Mouse (Mus musculus): ENCODE data around the gene Ppt2. TPM values are rescaled to one million over a fixed set of nuclear protein-coding genes. Genes with fewer than 3 reads are reported as not detected.

The Ppt2 gene
- polyA plus RNA-seq, 1 experiment from 2014 or later: 31.7 TPM

DNA sequence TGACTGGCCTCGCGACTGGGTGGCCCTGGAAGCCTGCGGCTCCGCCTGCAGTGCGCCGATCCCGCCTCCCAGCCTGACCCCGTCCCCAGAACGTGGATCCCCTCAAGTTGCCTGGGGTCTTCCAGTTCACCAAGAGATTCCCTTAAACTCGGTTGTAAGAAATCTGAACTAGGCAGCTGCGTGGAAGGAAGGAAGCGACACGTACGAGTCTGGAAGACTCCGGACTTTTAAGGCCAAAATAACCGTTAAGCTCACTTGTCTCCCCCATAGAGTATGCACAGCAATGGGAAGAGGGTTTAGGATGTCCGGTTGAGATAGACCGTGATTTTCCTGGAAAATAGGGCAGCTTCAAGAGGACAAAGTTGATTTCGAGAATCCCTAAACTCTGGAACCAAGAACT is 40.5 kb downstream of the Ppt2 start:
- H3K4me1 ChIP-seq (ENCODE audit: control insufficient read depth, insufficient read depth, low read length): peaks cover 41% of the 10 kb centered on the region
- peak overlapping the region; percentile 93 for H3K27ac ChIP-seq (ENCODE audit: low read depth, low read length)
- H3K36me3 ChIP-seq (ENCODE audit: control insufficient read depth, insufficient read depth, low read length): no peaks in the 10 kb centered on the region
- H3K4me2 ChIP-seq: peak overlapping the region; percentile 99
- H3K4me3 ChIP-seq (ENCODE audit: low read depth, low read length): peak overlapping the region; percentile 60
- no peaks in the 10 kb centered on the region for H3K9me3 ChIP-seq (replicated peaks; ENCODE audit: control insufficient read depth, low read length)
- H3K27me3 ChIP-seq (ENCODE audit: control insufficient read depth, insufficient read depth, low read length): no peaks in the 10 kb centered on the region
- peak overlapping the region; percentile 96 for H3K9ac ChIP-seq (ENCODE audit: low read depth, low read length)
- WGBS (ENCODE audit: insufficient replicate concordance): 2% methylated on average over 19 of the region's 19 CpGs
- ATAC-seq (replicated peaks; ENCODE audit: insufficient number of reproducible peaks, low FRiP score, low TSS enrichment): no peak

DNA sequence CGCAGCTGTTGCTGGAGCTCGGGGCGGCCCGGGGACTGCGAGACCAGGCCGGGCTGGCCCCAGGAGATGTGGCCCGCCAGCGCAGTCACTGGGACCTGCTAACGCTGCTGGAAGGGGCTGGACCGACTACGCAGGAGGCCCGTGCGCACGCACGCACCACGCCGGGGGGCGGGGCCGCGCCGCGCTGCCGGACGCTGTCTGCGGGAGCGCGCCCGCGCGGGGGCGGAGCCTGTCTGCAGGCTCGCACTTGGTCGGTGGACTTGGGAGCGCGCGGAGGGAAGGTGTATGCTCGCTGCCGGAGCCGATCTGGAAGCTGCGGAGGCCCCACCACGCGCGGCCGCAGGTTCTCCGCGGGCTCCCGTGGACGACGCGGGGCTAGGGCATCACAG is 40.9 kb downstream of the Ppt2 start:
- peak overlapping the region; percentile 93 for H3K27ac ChIP-seq (ENCODE audit: low read depth, low read length)
- WGBS (ENCODE audit: insufficient replicate concordance): under 1% methylated on average over 42 of the region's 50 CpGs
- H3K9me3 ChIP-seq (replicated peaks; ENCODE audit: control insufficient read depth, low read length): no peaks in the 10 kb centered on the region
- no peaks in the 10 kb centered on the region for H3K36me3 ChIP-seq (ENCODE audit: control insufficient read depth, insufficient read depth, low read length)
- peak overlapping the region; percentile 99 for H3K4me2 ChIP-seq
- H3K4me3 ChIP-seq (ENCODE audit: low read depth, low read length): peak overlapping the region; percentile 60
- H3K4me1 ChIP-seq (ENCODE audit: control insufficient read depth, insufficient read depth, low read length): peaks cover 38% of the 10 kb centered on the region
- H3K9ac ChIP-seq (ENCODE audit: low read depth, low read length): peak overlapping the region; percentile 96
- no peaks in the 10 kb centered on the region for H3K27me3 ChIP-seq (ENCODE audit: control insufficient read depth, insufficient read depth, low read length)
- ATAC-seq (replicated peaks; ENCODE audit: insufficient number of reproducible peaks, low FRiP score, low TSS enrichment): peak; percentile 74

DNA sequence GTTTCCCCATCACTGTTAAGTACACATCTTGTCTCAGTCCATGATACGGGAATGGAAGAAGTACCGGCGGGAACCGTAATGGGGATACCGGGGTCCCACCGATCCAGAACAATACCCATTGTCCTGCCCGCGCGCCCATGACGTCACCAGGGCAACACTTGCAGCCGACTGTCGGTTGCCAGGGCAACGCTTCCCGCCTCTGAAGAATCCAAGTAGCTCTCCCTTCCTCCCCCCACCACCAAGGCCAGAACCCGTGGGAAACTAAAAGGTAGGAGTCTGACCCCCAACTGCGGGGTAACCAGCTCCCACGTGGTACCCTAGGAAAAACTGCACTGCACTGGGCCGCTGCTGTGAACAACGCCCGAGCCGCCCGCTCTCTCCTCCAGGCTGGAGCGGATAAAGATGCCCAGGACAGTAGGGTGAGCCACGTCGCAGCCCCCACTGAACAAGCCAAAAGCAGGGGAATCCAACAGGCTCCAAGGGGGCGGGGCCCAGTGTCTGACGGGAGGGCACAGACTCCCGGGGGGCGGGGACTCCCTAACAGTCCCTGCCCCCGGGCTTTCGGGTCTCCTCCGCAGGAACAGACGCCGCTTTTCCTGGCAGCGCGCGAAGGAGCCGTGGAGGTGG is 41.4 kb downstream of the Ppt2 start:
- peak overlapping the region; percentile 99 for H3K4me2 ChIP-seq
- under 1% methylated on average over 38 of the region's 38 CpGs for WGBS (ENCODE audit: insufficient replicate concordance)
- no peaks in the 10 kb centered on the region for H3K9me3 ChIP-seq (replicated peaks; ENCODE audit: control insufficient read depth, low read length)
- peak overlapping the region; percentile 60 for H3K4me3 ChIP-seq (ENCODE audit: low read depth, low read length)
- H3K36me3 ChIP-seq (ENCODE audit: control insufficient read depth, insufficient read depth, low read length): no peaks in the 10 kb centered on the region
- H3K4me1 ChIP-seq (ENCODE audit: control insufficient read depth, insufficient read depth, low read length): peaks cover 38% of the 10 kb centered on the region
- H3K27me3 ChIP-seq (ENCODE audit: control insufficient read depth, insufficient read depth, low read length): no peaks in the 10 kb centered on the region
- peak overlapping the region; percentile 96 for H3K9ac ChIP-seq (ENCODE audit: low read depth, low read length)
- peak; percentile 78 for ATAC-seq (replicated peaks; ENCODE audit: insufficient number of reproducible peaks, low FRiP score, low TSS enrichment)
- H3K27ac ChIP-seq (ENCODE audit: low read depth, low read length): peak overlapping the region; percentile 93

DNA sequence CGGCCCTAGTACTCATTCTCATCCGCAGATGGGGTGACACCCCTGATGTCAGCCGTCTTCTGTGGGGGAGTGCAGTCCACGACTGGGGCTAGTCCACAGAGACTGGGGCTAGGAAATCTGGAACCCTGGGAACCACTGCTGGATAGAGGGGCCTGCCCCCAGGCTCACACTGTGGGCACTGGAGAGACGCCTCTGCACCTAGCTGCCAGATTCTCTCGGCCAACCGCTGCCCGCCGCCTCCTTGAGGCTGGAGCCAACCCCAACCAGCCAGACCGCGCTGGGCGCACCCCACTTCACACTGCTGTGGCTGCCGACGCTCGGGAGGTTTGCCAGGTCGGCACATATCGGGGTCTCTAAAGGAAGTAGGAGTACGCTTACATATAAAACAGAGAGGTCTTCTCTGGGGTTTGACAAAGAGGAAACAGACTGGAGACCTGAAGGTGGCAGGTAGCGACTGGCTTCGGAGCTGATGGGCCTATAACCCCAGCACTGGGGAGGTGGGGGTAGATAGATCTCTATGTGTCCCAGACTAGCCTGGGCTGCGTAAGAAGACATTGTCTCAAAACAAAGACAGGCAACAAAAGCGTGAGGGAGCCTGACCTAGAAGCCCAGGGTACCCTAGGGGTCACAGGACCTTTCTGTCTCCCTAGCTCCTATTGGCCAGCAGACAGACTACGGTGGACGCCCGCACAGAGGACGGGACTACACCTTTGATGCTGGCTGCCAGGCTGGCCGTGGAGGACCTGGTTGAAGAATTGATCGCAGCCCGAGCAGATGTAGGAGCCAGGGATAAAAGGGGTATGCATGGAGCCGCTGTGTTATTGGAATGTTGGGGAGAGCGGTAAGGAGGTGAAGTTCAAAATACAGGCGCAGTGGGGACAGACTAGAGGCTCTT is 42.2 kb downstream of the Ppt2 start:
- Histone ChIP-seq H3K9ac (ENCODE audit: low read depth, low read length) (peak overlapping the region; percentile 96), H3K27ac (ENCODE audit: low read depth, low read length) (peak overlapping the region; percentile 93), H3K36me3 (ENCODE audit: control insufficient read depth, insufficient read depth, low read length) (no peaks in the 10 kb centered on the region), H3K4me1 (ENCODE audit: control insufficient read depth, insufficient read depth, low read length) (peaks cover 34% of the 10 kb centered on the region), H3K27me3 (ENCODE audit: control insufficient read depth, insufficient read depth, low read length) (no peaks in the 10 kb centered on the region), H3K4me2 (peak overlapping the region; percentile 99), H3K9me3 (replicated peaks; ENCODE audit: control insufficient read depth, low read length) (no peaks in the 10 kb centered on the region), H3K4me3 (ENCODE audit: low read depth, low read length) (peak overlapping the region; percentile 60)
- WGBS (ENCODE audit: insufficient replicate concordance): 29% methylated on average over 32 of the region's 32 CpGs
- no peak for ATAC-seq (replicated peaks; ENCODE audit: insufficient number of reproducible peaks, low FRiP score, low TSS enrichment)

DNA sequence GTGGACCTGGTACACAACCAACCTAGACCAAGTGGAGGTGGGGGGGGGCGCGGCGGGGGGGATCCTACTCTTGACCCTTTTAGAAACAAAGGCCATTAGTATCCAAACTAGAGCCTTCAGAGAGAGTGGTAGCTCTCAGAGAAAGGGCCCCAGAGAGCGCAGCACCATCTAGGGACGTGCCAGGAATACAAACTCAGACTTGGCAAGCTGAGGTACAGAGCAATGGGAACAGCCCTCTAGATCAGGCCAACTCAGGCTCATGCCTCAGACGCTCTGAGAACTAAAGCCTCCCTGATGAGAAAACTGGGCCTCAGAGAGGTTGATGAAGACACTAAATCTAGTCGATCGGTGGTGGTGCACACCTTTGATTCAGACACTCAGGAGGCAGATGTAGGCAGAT is 43.2 kb downstream of the Ppt2 start:
- no peaks in the 10 kb centered on the region for H3K36me3 ChIP-seq (ENCODE audit: control insufficient read depth, insufficient read depth, low read length)
- WGBS (ENCODE audit: insufficient replicate concordance): 81% methylated on average over 8 of the region's 8 CpGs
- no peak overlapping the region for H3K4me2 ChIP-seq
- ATAC-seq (replicated peaks; ENCODE audit: insufficient number of reproducible peaks, low FRiP score, low TSS enrichment): no peak
- no peak overlapping the region for H3K9ac ChIP-seq (ENCODE audit: low read depth, low read length)
- no peak overlapping the region for H3K4me3 ChIP-seq (ENCODE audit: low read depth, low read length)
- H3K27me3 ChIP-seq (ENCODE audit: control insufficient read depth, insufficient read depth, low read length): no peaks in the 10 kb centered on the region
- no peak overlapping the region for H3K27ac ChIP-seq (ENCODE audit: low read depth, low read length)
- peaks cover 24% of the 10 kb centered on the region for H3K4me1 ChIP-seq (ENCODE audit: control insufficient read depth, insufficient read depth, low read length)
- no peaks in the 10 kb centered on the region for H3K9me3 ChIP-seq (replicated peaks; ENCODE audit: control insufficient read depth, low read length)

DNA sequence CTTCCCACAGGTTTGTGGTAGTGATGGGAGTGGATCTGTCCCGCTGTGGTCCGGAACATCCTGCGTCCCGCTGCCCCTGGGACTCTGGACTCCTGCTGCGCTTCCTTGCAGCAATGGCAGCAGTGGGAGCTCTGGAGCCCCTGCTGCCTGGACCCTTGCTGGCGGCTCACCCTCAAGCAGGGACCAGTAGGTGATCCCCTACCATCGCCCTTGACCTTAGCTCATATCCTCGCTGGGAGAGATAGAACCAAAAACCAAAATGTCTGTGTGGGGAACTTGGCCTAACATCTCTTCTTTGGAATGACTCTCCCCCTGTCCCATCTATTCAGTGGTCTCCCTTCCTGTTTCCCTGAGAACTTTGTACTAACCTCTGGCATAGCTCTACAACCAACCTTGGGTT is 44.5 kb downstream of the Ppt2 start:
- H3K27ac ChIP-seq (ENCODE audit: low read depth, low read length): no peak overlapping the region
- H3K9ac ChIP-seq (ENCODE audit: low read depth, low read length): no peak overlapping the region
- 83% methylated on average over 8 of the region's 8 CpGs for WGBS (ENCODE audit: insufficient replicate concordance)
- peaks cover 14% of the 10 kb centered on the region; the same call in 1 of the 2 replicates for H3K4me1 ChIP-seq (ENCODE audit: control insufficient read depth, insufficient read depth, low read length)
- no peak overlapping the region for H3K4me3 ChIP-seq (ENCODE audit: low read depth, low read length)
- ATAC-seq (replicated peaks; ENCODE audit: insufficient number of reproducible peaks, low FRiP score, low TSS enrichment): no peak
- no peaks in the 10 kb centered on the region for H3K9me3 ChIP-seq (replicated peaks; ENCODE audit: control insufficient read depth, low read length)
- H3K4me2 ChIP-seq: no peak overlapping the region
- no peaks in the 10 kb centered on the region for H3K36me3 ChIP-seq (ENCODE audit: control insufficient read depth, insufficient read depth, low read length)
- H3K27me3 ChIP-seq (ENCODE audit: control insufficient read depth, insufficient read depth, low read length): no peaks in the 10 kb centered on the region

DNA sequence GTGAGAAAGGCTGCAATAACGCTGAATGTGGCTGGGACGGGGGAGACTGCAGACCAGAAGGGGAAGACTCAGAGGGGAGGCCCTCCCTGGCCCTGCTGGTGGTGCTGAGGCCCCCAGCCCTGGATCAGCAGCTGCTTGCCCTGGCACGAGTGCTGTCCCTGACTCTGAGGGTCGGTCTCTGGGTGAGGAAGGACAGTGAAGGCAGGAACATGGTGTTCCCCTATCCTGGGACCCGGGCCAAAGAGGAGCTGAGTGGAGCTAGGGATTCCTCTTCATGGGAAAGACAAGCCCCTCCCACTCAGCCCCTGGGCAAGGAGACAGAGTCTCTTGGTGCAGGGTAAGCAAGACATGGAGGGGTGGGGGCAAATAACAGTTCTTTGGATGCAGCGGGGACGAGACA is 44.9 kb downstream of the Ppt2 start:
- H3K9me3 ChIP-seq (replicated peaks; ENCODE audit: control insufficient read depth, low read length): no peaks in the 10 kb centered on the region
- H3K4me2 ChIP-seq: no peak overlapping the region
- no peaks in the 10 kb centered on the region for H3K36me3 ChIP-seq (ENCODE audit: control insufficient read depth, insufficient read depth, low read length)
- H3K4me1 ChIP-seq (ENCODE audit: control insufficient read depth, insufficient read depth, low read length): peaks cover 13% of the 10 kb centered on the region; the same call in 1 of the 2 replicates
- no peaks in the 10 kb centered on the region for H3K27me3 ChIP-seq (ENCODE audit: control insufficient read depth, insufficient read depth, low read length)
- 61% methylated on average over 7 of the region's 7 CpGs for WGBS (ENCODE audit: insufficient replicate concordance)
- H3K4me3 ChIP-seq (ENCODE audit: low read depth, low read length): no peak overlapping the region
- H3K9ac ChIP-seq (ENCODE audit: low read depth, low read length): no peak overlapping the region
- no peak for ATAC-seq (replicated peaks; ENCODE audit: insufficient number of reproducible peaks, low FRiP score, low TSS enrichment)
- no peak overlapping the region for H3K27ac ChIP-seq (ENCODE audit: low read depth, low read length)

DNA sequence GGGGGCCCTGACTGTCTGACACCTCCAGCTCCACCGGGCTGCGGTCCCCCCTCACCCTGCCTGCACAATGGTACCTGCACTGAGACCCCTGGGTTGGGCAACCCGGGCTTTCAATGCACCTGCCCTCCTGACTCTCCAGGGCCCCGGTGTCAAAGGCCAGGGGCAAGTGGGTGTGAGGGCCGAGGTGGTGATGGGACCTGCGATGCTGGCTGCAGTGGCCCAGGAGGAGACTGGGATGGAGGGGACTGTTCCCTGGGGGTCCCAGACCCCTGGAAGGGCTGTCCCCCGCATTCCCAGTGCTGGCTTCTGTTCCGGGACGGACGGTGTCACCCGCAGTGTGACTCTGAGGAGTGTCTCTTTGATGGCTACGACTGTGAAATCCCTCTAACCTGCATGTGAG is 45.8 kb downstream of the Ppt2 start:
- H3K4me1 ChIP-seq (ENCODE audit: control insufficient read depth, insufficient read depth, low read length): peaks cover 7% of the 10 kb centered on the region; the same call in 1 of the 2 replicates
- H3K4me3 ChIP-seq (ENCODE audit: low read depth, low read length): no peak overlapping the region
- H3K9me3 ChIP-seq (replicated peaks; ENCODE audit: control insufficient read depth, low read length): no peaks in the 10 kb centered on the region
- no peak overlapping the region for H3K9ac ChIP-seq (ENCODE audit: low read depth, low read length)
- no peaks in the 10 kb centered on the region for H3K36me3 ChIP-seq (ENCODE audit: control insufficient read depth, insufficient read depth, low read length)
- no peak overlapping the region for H3K27ac ChIP-seq (ENCODE audit: low read depth, low read length)
- H3K4me2 ChIP-seq: no peak overlapping the region
- ATAC-seq (replicated peaks; ENCODE audit: insufficient number of reproducible peaks, low FRiP score, low TSS enrichment): no peak
- 80% methylated on average over 12 of the region's 12 CpGs for WGBS (ENCODE audit: insufficient replicate concordance)
- no peaks in the 10 kb centered on the region for H3K27me3 ChIP-seq (ENCODE audit: control insufficient read depth, insufficient read depth, low read length)
